Mouse (Mus musculus) MEL (cell line): ENCODE measurements around the gene Pitpnc1. TPM values are rescaled to one million over a fixed set of nuclear protein-coding genes. Genes with fewer than 3 reads are reported as not detected.

Experiments
- DNase-seq: peaks from one replicate; pipeline ENCODE4 v3.0.0; 2011; ENCODE audit warnings: low read depth, low spot score
- H3K27ac ChIP-seq: 2 replicates; pipeline ENCODE4 v1.5.1; 2012; ENCODE audit warnings: low read depth, mild to moderate bottlenecking, control low read depth, low read length, moderate library complexity; ENCODE audit not compliant: control insufficient read depth
- H3K27me3 ChIP-seq, 2 experiments: fragments of 150-350 bp in 1 of 2; sonication (generic) in 1 of 2; 2 replicates each; pipeline ENCODE4 v1.6.1; 2012; ENCODE audit warnings: low read length in 2 of 2, mild to moderate bottlenecking in 2 of 2, improper control_type of control experiment in 1 of 2, moderate library complexity in 1 of 2; ENCODE audit not compliant: insufficient read depth in 2 of 2, control insufficient read depth in 1 of 2
- H3K36me3 ChIP-seq, 2 experiments: 2 replicates each; pipeline ENCODE4 v1.6.1; 2012 to 2014; ENCODE audit warnings: low read length in 2 of 2, improper control_type of control experiment in 1 of 2, inconsistent platforms in 1 of 2, mild to moderate bottlenecking in 1 of 2; ENCODE audit not compliant: insufficient read depth in 2 of 2, control insufficient read depth in 1 of 2
- H3K4me1 ChIP-seq, 2 experiments: fragments of 150-350 bp in 1 of 2; sonication (generic) in 1 of 2; 2 replicates each; pipeline ENCODE4 v1.6.1; 2012; ENCODE audit warnings: low read length in 2 of 2, improper control_type of control experiment in 1 of 2, mild to moderate bottlenecking in 1 of 2; ENCODE audit not compliant: insufficient read depth in 2 of 2, control insufficient read depth in 1 of 2
- H3K4me3 ChIP-seq, 2 experiments: fragments of 150-350 bp in 1 of 2; sonication (generic) in 1 of 2; 2 replicates each; pipeline ENCODE4 v1.5.1; 2012; ENCODE audit warnings: low read depth in 2 of 2, low read length in 2 of 2, mild to moderate bottlenecking in 2 of 2, moderate library complexity in 2 of 2, control low read depth in 1 of 2, improper control_type of control experiment in 1 of 2; ENCODE audit not compliant: control insufficient read depth in 1 of 2, insufficient read depth in 1 of 2
- H3K79me2 ChIP-seq: 2 replicates; pipeline ENCODE4 v1.6.1; 2012; ENCODE audit warnings: mild to moderate bottlenecking, low read length, moderate library complexity; ENCODE audit not compliant: control insufficient read depth, poor library complexity, insufficient read depth
- H3K9ac ChIP-seq: 2 replicates; pipeline ENCODE4 v1.6.1; 2012; ENCODE audit warnings: low read depth, mild to moderate bottlenecking, control low read depth, low read length, moderate library complexity; ENCODE audit not compliant: control insufficient read depth, poor library complexity, severe bottlenecking
- H3K9me3 ChIP-seq: fragments of 150-350 bp; sonication (generic); replicated peaks from 2 replicates; pipeline ENCODE4 v1.6.1; 2012; ENCODE audit warnings: mild to moderate bottlenecking, low read length, improper control_type of control experiment, moderate library complexity; ENCODE audit not compliant: insufficient read depth
- BHLHE40 ChIP-seq: IDR thresholded peaks from 2 replicates; pipeline ENCODE4 v1.6.1; 2012; ENCODE audit warnings: low read depth, mild to moderate bottlenecking, inconsistent platforms, low read length, improper control_type of control experiment, borderline replicate concordance
- CHD2 ChIP-seq: IDR thresholded peaks from 2 replicates; pipeline ENCODE4 v1.6.1; 2011; ENCODE audit warnings: low read length, improper control_type of control experiment
- CTCF ChIP-seq, 3 experiments: IDR thresholded peaks in 2 of 3; conservative IDR thresholded peaks in 1 of 3; 2 replicates each; pipeline ENCODE4 v1.5.1; 2011 to 2012; ENCODE audit warnings: low read length in 3 of 3, low read depth in 2 of 3, mild to moderate bottlenecking in 2 of 3, improper control_type of control experiment in 1 of 3, inconsistent platforms in 1 of 3, mixed read lengths in 1 of 3, moderate library complexity in 1 of 3; ENCODE audit not compliant: control insufficient read depth in 1 of 3, insufficient read depth in 1 of 3, poor library complexity in 1 of 3, severe bottlenecking in 1 of 3
- EP300 ChIP-seq, 2 experiments: IDR thresholded peaks; 2 replicates each; pipeline ENCODE4 v1.6.1; 2011; ENCODE audit warnings: improper control_type of control experiment in 2 of 2, low read length in 2 of 2, low read depth in 1 of 2, mild to moderate bottlenecking in 1 of 2
- ETS1 ChIP-seq: IDR thresholded peaks from 2 replicates; pipeline ENCODE4 v1.6.1; 2012; ENCODE audit warnings: low read depth, mild to moderate bottlenecking, inconsistent platforms, low read length, improper control_type of control experiment, moderate library complexity
- GABPA ChIP-seq: IDR thresholded peaks from 2 replicates; pipeline ENCODE4 v1.6.1; 2012; ENCODE audit warnings: low read depth, mild to moderate bottlenecking, inconsistent platforms, low read length, improper control_type of control experiment, moderate library complexity
- GATA1 ChIP-seq: IDR thresholded peaks from 2 replicates; pipeline ENCODE4 v1.6.1; 2011; ENCODE audit warnings: low read depth, low read length, improper control_type of control experiment
- JUND ChIP-seq: IDR thresholded peaks from 2 replicates; pipeline ENCODE4 v1.6.1; 2011; ENCODE audit warnings: low read depth, mild to moderate bottlenecking, improper control_type of control experiment, low read length
- MAFK ChIP-seq: IDR thresholded peaks from 2 replicates; pipeline ENCODE4 v1.6.1; 2011; ENCODE audit warnings: low read depth, mild to moderate bottlenecking, low read length, improper control_type of control experiment, borderline replicate concordance
- MYC ChIP-seq: IDR thresholded peaks from 2 replicates; pipeline ENCODE4 v1.6.1; 2011; ENCODE audit warnings: low read depth, mild to moderate bottlenecking, low read length, improper control_type of control experiment, moderate library complexity
- POLR2A ChIP-seq, 2 experiments: IDR thresholded peaks; 2 replicates each; pipeline ENCODE4 v1.6.1; 2011 to 2012; ENCODE audit warnings: low read length in 2 of 2, mild to moderate bottlenecking in 2 of 2, control low read depth in 1 of 2, improper control_type of control experiment in 1 of 2, low read depth in 1 of 2, moderate library complexity in 1 of 2; ENCODE audit not compliant: control insufficient read depth in 1 of 2, insufficient read depth in 1 of 2, poor library complexity in 1 of 2
- POLR2AphosphoS2 ChIP-seq: IDR thresholded peaks from 2 replicates; pipeline ENCODE4 v1.6.1; 2011; ENCODE audit warnings: low read length, improper control_type of control experiment
- RAD21 ChIP-seq: IDR thresholded peaks from 2 replicates; pipeline ENCODE4 v1.6.1; 2011; ENCODE audit warnings: mild to moderate bottlenecking, low read depth, low read length, improper control_type of control experiment
- RCOR1 ChIP-seq: IDR thresholded peaks from 2 replicates; pipeline ENCODE4 v1.6.1; 2012; ENCODE audit warnings: low read depth, mild to moderate bottlenecking, inconsistent platforms, low read length, improper control_type of control experiment
- SMC3 ChIP-seq: IDR thresholded peaks from 2 replicates; pipeline ENCODE4 v1.6.1; 2011; ENCODE audit warnings: low read depth, low read length, improper control_type of control experiment
- TBP ChIP-seq: IDR thresholded peaks from 2 replicates; pipeline ENCODE4 v1.8.0; 2011; ENCODE audit warnings: low read depth, low read length, improper control_type of control experiment
- UBTF ChIP-seq: IDR thresholded peaks from 2 replicates; pipeline ENCODE4 v1.6.1; 2012; ENCODE audit warnings: low read depth, mild to moderate bottlenecking, inconsistent platforms, low read length, improper control_type of control experiment, moderate library complexity, borderline replicate concordance; ENCODE audit not compliant: insufficient read depth
- USF1 ChIP-seq: IDR thresholded peaks from 2 replicates; pipeline ENCODE4 v1.6.1; 2014; ENCODE audit warnings: low read depth, mild to moderate bottlenecking, inconsistent platforms, low read length, improper control_type of control experiment, moderate library complexity
- ZC3H11A ChIP-seq: IDR thresholded peaks from 2 replicates; pipeline ENCODE4 v1.6.1; 2012; ENCODE audit warnings: low read depth, mild to moderate bottlenecking, inconsistent platforms, low read length, improper control_type of control experiment
- ZNF384 ChIP-seq: IDR thresholded peaks from 2 replicates; pipeline ENCODE4 v1.6.1; 2012; ENCODE audit warnings: low read depth, mild to moderate bottlenecking, inconsistent platforms, low read length, improper control_type of control experiment
- polyA plus RNA-seq, 2 experiments: library from polyadenylated mRNA; stranded (reverse) in 1 of 2; unstranded in 1 of 2; fragments of >175 nt in 1 of 2; fragments of >200 nt in 1 of 2; gene quantifications; 2 replicates each; pipeline versions ENCODE4 v1.2.1 to v1.2.4; 2012; ENCODE audit warnings: low replicate concordance in 2 of 2, low read depth in 1 of 2; ENCODE audit not compliant: insufficient read length in 2 of 2, insufficient read depth in 1 of 2, missing spikeins in 1 of 2
- total RNA-seq: library from RNA; depleted of rRNA; stranded (reverse); fragments of 300-350 nt; gene quantifications from 2 replicates; pipeline ENCODE4 v1.2.3, GENCODE M21; 2012

The Pitpnc1 gene
- total and polyA plus RNA-seq, 3 experiments = 19.3 to 25.3 TPM; not detected in 1

GRCm38 (mm10) chr11:107462478-107462877 is 8.0 kb downstream of the Pitpnc1 start:
- peak; percentile 82 for DNase-seq
- H3K9me3 ChIP-seq = no peaks in the 10 kb centered on the region
- peak overlapping the region; percentile 1; the same call in 1 of the 2 replicates for H3K27ac ChIP-seq
- H3K4me3 ChIP-seq = no peak overlapping the region
- TF ChIP-seq CTCF (IDR thresholded peaks at IDR 0.05 in 2 of 3, conservative IDR thresholded peaks at IDR 0.05 in 1 of 3; ENCODE audit: control insufficient read depth in 1 of 3, insufficient read depth in 1 of 3, low read depth in 2 of 3, low read length in 3 of 3, poor library complexity in 1 of 3, severe bottlenecking in 1 of 3) (peak; percentile 50 to 88 (median 80)), GATA1 (no peak), CHD2 (no peak), MYC (0 out of 2 replicates have a peak, but pooled peaks have one; percentile 11), UBTF (no peak), POLR2A (IDR thresholded peaks at IDR 0.05; ENCODE audit: control insufficient read depth in 1 of 2, insufficient read depth in 1 of 2, low read depth in 1 of 2, low read length in 2 of 2, poor library complexity in 1 of 2) (no peak; a peak in 1 of 4 replicates), USF1 (no peak), JUND (no peak), ETS1 (no peak), ZC3H11A (peak; percentile 80), EP300 (IDR thresholded peaks at IDR 0.05; ENCODE audit: low read depth in 1 of 2, low read length in 2 of 2) (peak; percentile 15 to 23; a peak in 2 of 4 replicates), GABPA (no peak), ZNF384 (0 out of 2 replicates have a peak, but pooled peaks have one; percentile 34), MAFK (no peak), RAD21 (peak; percentile 81), POLR2AphosphoS2 (no peak), SMC3 (peak; percentile 91)
- H3K79me2 ChIP-seq = peaks cover 58% of the 10 kb centered on the region
- peaks cover 0 to 32% of the 10 kb centered on the region in 2 experiments; a peak in 3 of 4 replicates for H3K36me3 ChIP-seq
- H3K4me1 ChIP-seq = peaks cover 22 to 24% of the 10 kb centered on the region in 2 experiments
- H3K27me3 ChIP-seq = no peaks in the 10 kb centered on the region
- H3K9ac ChIP-seq = no peak overlapping the region

GRCm38 (mm10) chr11:107459828-107460227 is 10.7 kb downstream of the Pitpnc1 start:
- Histone ChIP-seq H3K4me3 (no peak overlapping the region), H3K27me3 (no peaks in the 10 kb centered on the region), H3K27ac (no peak overlapping the region), H3K4me1 (peaks cover 3 to 4% of the 10 kb centered on the region in 2 experiments; a peak in 3 of 4 replicates), H3K79me2 (peaks cover 42% of the 10 kb centered on the region), H3K9ac (no peak overlapping the region), H3K9me3 (no peaks in the 10 kb centered on the region), H3K36me3 (peaks cover 6 to 8% of the 10 kb centered on the region in 2 experiments; a peak in 3 of 4 replicates)
- TF ChIP-seq BHLHE40 (no peak), ZC3H11A (no peak), EP300 (IDR thresholded peaks at IDR 0.05; ENCODE audit: low read depth in 1 of 2, low read length in 2 of 2) (no peak), USF1 (no peak), RCOR1 (no peak), TBP (no peak)
- no peak for DNase-seq
